Mouse (Mus musculus): Measurements from ENCODE around the gene 2210016L21Rik. TPM values are rescaled to one million over a fixed set of nuclear protein-coding genes. Genes with fewer than 3 reads are reported as not detected.

2210016L21Rik gene
- polyA plus RNA-seq, 1 experiment from 2014 or later, result 58.8 TPM

- Histone ChIP-seq H3K36me3 (no peaks in the 10 kb centered on the region), H3K4me3 (no peak overlapping the region), H3K27ac (no peak overlapping the region), H3K4me1 (peaks cover 2% of the 10 kb centered on the region), H3K9me3 (no peaks in the 10 kb centered on the region), H3K9ac (no peak overlapping the region), H3K4me2 (no peak overlapping the region), H3K27me3 (no peaks in the 10 kb centered on the region)
- no peak for ATAC-seq (ENCODE audit: insufficient number of reproducible peaks, low FRiP score, low TSS enrichment, low read depth)
These were observed 43.1 kb downstream of the 2210016L21Rik start for GRCm38 (mm10) chr5:114985074-114985473.

GRCm38 (mm10) chr5:114996447-114996846, 54.5 kb downstream of the 2210016L21Rik start:
- WGBS, result 79% methylated on average over 16 of the region's 16 CpGs
- ATAC-seq (ENCODE audit: insufficient number of reproducible peaks, low FRiP score, low TSS enrichment, low read depth), result no peak
- Histone ChIP-seq H3K4me1 (no peaks in the 10 kb centered on the region), H3K27ac (no peak overlapping the region), H3K27me3 (no peaks in the 10 kb centered on the region), H3K4me2 (no peak overlapping the region), H3K9me3 (no peaks in the 10 kb centered on the region), H3K4me3 (no peak overlapping the region), H3K9ac (no peak overlapping the region), H3K36me3 (no peaks in the 10 kb centered on the region)

- no peak for ATAC-seq (ENCODE audit: insufficient number of reproducible peaks, low FRiP score, low TSS enrichment, low read depth)
- no peak overlapping the region for H3K4me2 ChIP-seq
- WGBS, result 60% methylated on average over 6 of the region's 6 CpGs
These were observed 55.4 kb downstream of the 2210016L21Rik start for GRCm38 (mm10) chr5:114997327-114997726.

More at GRCm38 (mm10) chr5:114997327-114997726, 55.4 kb downstream of the 2210016L21Rik start:
- no peak overlapping the region for H3K4me3 ChIP-seq
- H3K27me3 ChIP-seq, result no peaks in the 10 kb centered on the region
- H3K27ac ChIP-seq, result no peak overlapping the region
- H3K36me3 ChIP-seq, result no peaks in the 10 kb centered on the region
- H3K9ac ChIP-seq, result no peak overlapping the region
- H3K9me3 ChIP-seq, result no peaks in the 10 kb centered on the region
- no peaks in the 10 kb centered on the region for H3K4me1 ChIP-seq

Other genes with a start within 250 kb of the 2210016L21Rik start
- 12.8 and 15.1 TPM in 2 replicates for gene Tchp, start 234.4 kb upstream of the 2210016L21Rik start, polyA plus RNA-seq (2015; fragmentation: Nextera tagmentation; extraction: Ambion mirVana)
- gene Ankrd13a, start 167.5 kb upstream of the 2210016L21Rik start, polyA plus RNA-seq (2015; fragmentation: Nextera tagmentation; extraction: Ambion mirVana), result 40.8 and 47.0 TPM in 2 replicates
- 44.9 and 47.8 TPM in 2 replicates for gene Git2, start 166.6 kb upstream of the 2210016L21Rik start, polyA plus RNA-seq (2015; fragmentation: Nextera tagmentation; extraction: Ambion mirVana)
- 73.5 and 76.4 TPM in 2 replicates for gene 1500011B03Rik, start 118.7 kb upstream of the 2210016L21Rik start, polyA plus RNA-seq (2015; fragmentation: Nextera tagmentation; extraction: Ambion mirVana)
- not detected in 2 replicates for gene 4930519G04Rik, start 88.5 kb upstream of the 2210016L21Rik start, polyA plus RNA-seq (2015; fragmentation: Nextera tagmentation; extraction: Ambion mirVana)
- gene Gm9936, start 83.5 kb upstream of the 2210016L21Rik start, polyA plus RNA-seq (2015; fragmentation: Nextera tagmentation; extraction: Ambion mirVana), result 0.05 and 0.07 TPM in 2 replicates
- 2.6 and 3.2 TPM in 2 replicates for gene Oasl2, start 45.2 kb upstream of the 2210016L21Rik start, polyA plus RNA-seq (2015; fragmentation: Nextera tagmentation; extraction: Ambion mirVana)
- gene Oasl1, start 18.9 kb upstream of the 2210016L21Rik start, polyA plus RNA-seq (2015; fragmentation: Nextera tagmentation; extraction: Ambion mirVana), result 0.66 and 1.1 TPM in 2 replicates
- gene Hnf1a, start 28.9 kb downstream of the 2210016L21Rik start, polyA plus RNA-seq (2015; fragmentation: Nextera tagmentation; extraction: Ambion mirVana), result not detected in 2 replicates
- gene Sppl3, start 69.0 kb downstream of the 2210016L21Rik start, polyA plus RNA-seq (2015; fragmentation: Nextera tagmentation; extraction: Ambion mirVana), result 18.6 and 19.9 TPM in 2 replicates
- gene Gm10401, start 156.1 kb downstream of the 2210016L21Rik start, polyA plus RNA-seq (2015; fragmentation: Nextera tagmentation; extraction: Ambion mirVana), result 36.8 and 48.3 TPM in 2 replicates
- gene Acads, start 177.2 kb downstream of the 2210016L21Rik start, polyA plus RNA-seq (2015; fragmentation: Nextera tagmentation; extraction: Ambion mirVana), result 45.6 and 52.8 TPM in 2 replicates
- gene Unc119b, start 192.8 kb downstream of the 2210016L21Rik start, polyA plus RNA-seq (2015; fragmentation: Nextera tagmentation; extraction: Ambion mirVana), result 34.8 and 36.9 TPM in 2 replicates
- gene Mlec, start 216.0 kb downstream of the 2210016L21Rik start, polyA plus RNA-seq (2015; fragmentation: Nextera tagmentation; extraction: Ambion mirVana), result 89.3 and 97.9 TPM in 2 replicates

Data from limb, embryonic 15.5 days (tissue).